Mouse (Mus musculus) bone marrow macrophage, adult 2 months (primary cell): ENCODE results near the gene Tars2.

Experiments used
- CTCF ChIP-seq: IDR thresholded peaks from 2 replicates; pipeline ENCODE4 v1.5.1; 2012; ENCODE audit warnings: low read depth, mild to moderate bottlenecking, low read length, moderate library complexity
- POLR2A ChIP-seq: IDR thresholded peaks from 2 replicates; pipeline ENCODE4 v1.6.1; 2012; ENCODE audit warnings: mild to moderate bottlenecking, low read depth, low read length, borderline replicate concordance

GRCm38 (mm10) chr3:95718153-95718552, 41.9 kb downstream of the Tars2 start:
- TF ChIP-seq CTCF (no peak), POLR2A (no peak)
